Mouse (Mus musculus) monocyte, adult 2 months (primary cell): Measurements from ENCODE around the gene Comtd1.

Experiments
- DNase-seq, 2 experiments: peaks; one replicate each; pipeline ENCODE4 v3.0.0; 2022; ENCODE audit warnings: low spot score in 2 of 2, low read depth in 1 of 2

Gene Comtd1

GRCm38 (mm10) chr14:21848166-21849154, at the start of gene Comtd1:
TSS of gene Comtd1 (minus strand) at chr14:21848977.
- peak; percentile 87 to 92 for DNase-seq

GRCm38 (mm10) chr14:21892341-21892659, 43.5 kb upstream of the Comtd1 start:
- no peak for DNase-seq

- DNase-seq: no peak
These were observed 43.0 kb upstream of the Comtd1 start for GRCm38 (mm10) chr14:21891581-21892340.

GRCm38 (mm10) chr14:21890430-21890829, 41.7 kb upstream of the Comtd1 start:
- peak; percentile 44 to 62 for DNase-seq

- DNase-seq: no peak
These were observed 18.0 kb upstream of the Comtd1 start for GRCm38 (mm10) chr14:21866816-21867215.

- DNase-seq: no peak
These were observed 17.5 kb upstream of the Comtd1 start for GRCm38 (mm10) chr14:21866291-21866690.

- no peak for DNase-seq
These were observed 8.1 kb upstream of the Comtd1 start for GRCm38 (mm10) chr14:21856886-21857285.

GRCm38 (mm10) chr14:21855961-21856360, 7.2 kb upstream of the Comtd1 start:
- DNase-seq: no peak

GRCm38 (mm10) chr14:21854271-21854670, 5.5 kb upstream of the Comtd1 start:
- DNase-seq: no peak

GRCm38 (mm10) chr14:21853456-21854109, 4.8 kb upstream of the Comtd1 start:
- DNase-seq: peak in 1 of 2 experiments; percentile 60

- DNase-seq: peak; percentile 39 to 49
These were observed 3.4 kb upstream of the Comtd1 start for GRCm38 (mm10) chr14:21851996-21852791.

GRCm38 (mm10) chr14:21850419-21851127, 1.8 kb upstream of the Comtd1 start:
- DNase-seq: no peak

- DNase-seq: no peak
These were observed 994 bp upstream of the Comtd1 start for GRCm38 (mm10) chr14:21849524-21850418.

- no peak for DNase-seq
These were observed 1.2 kb downstream of the Comtd1 start for GRCm38 (mm10) chr14:21847381-21848165.

- DNase-seq: no peak
These were observed 1.9 kb downstream of the Comtd1 start for GRCm38 (mm10) chr14:21846827-21847380.

GRCm38 (mm10) chr14:21843263-21843662, 5.5 kb downstream of the Comtd1 start:
- DNase-seq: no peak

- no peak for DNase-seq
These were observed 6.8 kb downstream of the Comtd1 start for GRCm38 (mm10) chr14:21841819-21842592.
